Mouse (Mus musculus) frontal cortex, postnatal 36 days (tissue): ENCODE measurements at regions not wholly inside any gene's neighbourhood (a gene's known extent, or its start where the extent isn't known, plus 50 kb on each side); places are given as distances from the start of the nearest gene placed in this dataset.
A peak's percentile ranks its signal among the peaks of the same experiment; 100 is the strongest.

Source experiments
- DNase-seq, 2 experiments: peaks; one replicate each; pipeline ENCODE4 v3.0.0; 2022; ENCODE audit warnings: low spot score in 2 of 2

- DNase-seq: peak in 1 of 2 experiments; percentile 58
Measured at GRCm38 (mm10) chr13:83716711-83717171, 212.9 kb downstream of the Mef2c start.

GRCm38 (mm10) chr13:83717686-83718210, 213.9 kb downstream of the Mef2c start:
- DNase-seq: no peak

- DNase-seq: peak in 1 of 2 experiments; percentile 53
Measured at GRCm38 (mm10) chr13:83718431-83719410, 214.9 kb downstream of the Mef2c start.

- DNase-seq: peak in 1 of 2 experiments; percentile 57
Measured at GRCm38 (mm10) chr13:83719635-83720291, 215.9 kb downstream of the Mef2c start.

GRCm38 (mm10) chr13:83720352-83720751, 216.5 kb downstream of the Mef2c start:
- DNase-seq: no peak

GRCm38 (mm10) chr13:83720883-83721371, 217.1 kb downstream of the Mef2c start:
- peak; percentile 82 to 84 for DNase-seq

GRCm38 (mm10) chr13:83721563-83721962, 217.7 kb downstream of the Mef2c start:
- peak; percentile 40 to 61 for DNase-seq

- peak; percentile 50 to 65 for DNase-seq
Measured at GRCm38 (mm10) chr13:83722241-83722640, 218.4 kb downstream of the Mef2c start.

GRCm38 (mm10) chr13:83722791-83723190, 219.0 kb downstream of the Mef2c start:
- peak in 1 of 2 experiments; percentile 49 for DNase-seq

GRCm38 (mm10) chr13:83723396-83723795, 219.6 kb downstream of the Mef2c start:
- DNase-seq: no peak

GRCm38 (mm10) chr13:83724196-83724595, 220.4 kb downstream of the Mef2c start:
- DNase-seq: no peak

GRCm38 (mm10) chr13:83724995-83725394, 221.2 kb downstream of the Mef2c start:
- DNase-seq: peak; percentile 86 to 87

GRCm38 (mm10) chr13:83725831-83726230, 222.0 kb downstream of the Mef2c start:
- peak in 1 of 2 experiments; percentile 33 for DNase-seq

- DNase-seq: no peak
Measured at GRCm38 (mm10) chr13:83726346-83726975, 222.6 kb downstream of the Mef2c start.

- DNase-seq: peak; percentile 53 to 56
Measured at GRCm38 (mm10) chr13:83727051-83727765, 223.4 kb downstream of the Mef2c start.

- peak in 1 of 2 experiments; percentile 45 for DNase-seq
Measured at GRCm38 (mm10) chr13:83727766-83728395, 224.0 kb downstream of the Mef2c start.

GRCm38 (mm10) chr13:83728421-83729010, 224.7 kb downstream of the Mef2c start:
- no peak for DNase-seq

GRCm38 (mm10) chr13:83729331-83730009, 225.6 kb downstream of the Mef2c start:
- peak; percentile 85 to 90 for DNase-seq

- DNase-seq: no peak
Measured at GRCm38 (mm10) chr13:83730155-83730712, 226.4 kb downstream of the Mef2c start.
